Mouse (Mus musculus) thymus, adult 2 months (tissue): ENCODE results near the gene Akt3.

Experiments used
- CTCF ChIP-seq: fragments of 200-500 bp; IDR thresholded peaks from 2 replicates; pipeline ENCODE4 v1.5.1; 2012; ENCODE audit warnings: mild to moderate bottlenecking, control low read depth, low read length, moderate library complexity, borderline replicate concordance; ENCODE audit not compliant: control insufficient read depth, poor library complexity, insufficient read depth; ENCODE audit errors: extremely low read depth
- POLR2A ChIP-seq: fragments of 200-500 bp; IDR thresholded peaks from 2 replicates; pipeline ENCODE4 v1.6.1; 2012; ENCODE audit warnings: mild to moderate bottlenecking, low read length, control low read depth, moderate library complexity; ENCODE audit not compliant: control insufficient read depth, poor library complexity, insufficient read depth; ENCODE audit errors: extremely low read depth

DNA sequence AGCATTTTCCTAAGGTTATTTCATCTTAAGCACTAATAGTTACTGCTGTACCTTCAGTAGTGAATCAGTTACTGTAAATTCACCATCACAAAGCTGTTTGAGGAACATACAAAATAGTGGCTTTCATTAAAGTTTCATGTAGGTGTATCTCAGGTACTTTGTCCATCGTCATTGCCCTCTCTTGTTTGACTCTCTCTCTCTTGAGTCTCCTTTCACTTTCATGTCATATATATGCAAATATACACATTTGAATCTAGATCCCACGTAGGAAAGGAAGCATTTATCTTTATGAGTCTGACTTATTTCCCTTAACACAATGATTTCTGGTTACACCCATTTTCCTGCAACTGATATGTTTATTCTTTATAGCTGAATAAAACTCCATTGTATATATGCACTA lies 4.9 kb upstream of the Akt3 start:
- no peak for TF ChIP-seq POLR2A
- no peak for TF ChIP-seq CTCF
